Mouse (Mus musculus): ENCODE measurements around the gene Tmem100. TPM values are rescaled to one million over a fixed set of nuclear protein-coding genes. Genes with fewer than 3 reads are reported as not detected.
A peak's percentile ranks its signal among the peaks of the same experiment; 100 is the strongest.

Tmem100 gene
- not detected for total RNA-seq (2018; cell fraction: chromatin; rRNA removed)
- total RNA-seq (2018; cell fraction: cytosol; rRNA removed) = under 1 TPM in 9 of 26 experiments, not detected in 17; 0.05 to 0.19 (median 0.10) TPM
- under 1 TPM in 1 of 26 experiments, not detected in 25; 0.42 TPM for total RNA-seq (2018; cell fraction: nucleus; rRNA removed)
- not detected in 3 replicates for polyA plus RNA-seq (2018)

GRCm38 (mm10) chr11:90029841-90030398 is at the start of gene Tmem100:
Gene Tmem100 (plus strand): TSS chr11:90030348.
- Histone ChIP-seq H3K79me2 (ENCODE audit: inconsistent target) (no peaks in the 10 kb centered on the region), H3K36me3 (ENCODE audit: inconsistent target) (no peaks in the 10 kb centered on the region), H3K4me3 (ENCODE audit: inconsistent target) (peak within 1 kb of the TSS; percentile 36), H3K27ac (peak within 1 kb of the TSS; percentile 21)
- WGBS (ENCODE audit: missing documents) = 22% methylated on average over 12 of the region's 13 CpGs

- Histone ChIP-seq H3K4me3 (ENCODE audit: inconsistent target) (no peak overlapping the region), H3K27ac (no peak overlapping the region), H3K79me2 (ENCODE audit: inconsistent target) (no peaks in the 10 kb centered on the region), H3K36me3 (ENCODE audit: inconsistent target) (no peaks in the 10 kb centered on the region)
- 81% methylated on average over 2 of the region's 2 CpGs for WGBS (ENCODE audit: missing documents)
Measured at GRCm38 (mm10) chr11:89982918-89983317, 47.2 kb upstream of the Tmem100 start.

- H3K36me3 ChIP-seq (ENCODE audit: inconsistent target) = no peaks in the 10 kb centered on the region
- 93% methylated on average over 5 of the region's 5 CpGs for WGBS (ENCODE audit: missing documents)
- no peak overlapping the region for H3K4me3 ChIP-seq (ENCODE audit: inconsistent target)
- no peaks in the 10 kb centered on the region for H3K79me2 ChIP-seq (ENCODE audit: inconsistent target)
- H3K27ac ChIP-seq = peak overlapping the region; percentile 93
Measured at GRCm38 (mm10) chr11:89984436-89984835, 45.7 kb upstream of the Tmem100 start.

- Histone ChIP-seq H3K36me3 (ENCODE audit: inconsistent target) (no peaks in the 10 kb centered on the region), H3K27ac (peak overlapping the region; percentile 93), H3K79me2 (ENCODE audit: inconsistent target) (no peaks in the 10 kb centered on the region), H3K4me3 (ENCODE audit: inconsistent target) (no peak overlapping the region)
- 58% methylated on average over 10 of the region's 10 CpGs for WGBS (ENCODE audit: missing documents)
Measured at GRCm38 (mm10) chr11:89985200-89986187, 44.7 kb upstream of the Tmem100 start.

GRCm38 (mm10) chr11:89986516-89986915 is 43.6 kb upstream of the Tmem100 start:
- WGBS (ENCODE audit: missing documents) = 98% methylated on average over 8 of the region's 8 CpGs
- no peaks in the 10 kb centered on the region for H3K36me3 ChIP-seq (ENCODE audit: inconsistent target)
- H3K79me2 ChIP-seq (ENCODE audit: inconsistent target) = no peaks in the 10 kb centered on the region
- no peak overlapping the region; the same call in 1 of the 2 replicates for H3K27ac ChIP-seq
- no peak overlapping the region for H3K4me3 ChIP-seq (ENCODE audit: inconsistent target)

- Histone ChIP-seq H3K79me2 (ENCODE audit: inconsistent target) (no peaks in the 10 kb centered on the region), H3K36me3 (ENCODE audit: inconsistent target) (no peaks in the 10 kb centered on the region), H3K27ac (no peak overlapping the region), H3K4me3 (ENCODE audit: inconsistent target) (no peak overlapping the region)
- 41% methylated on average over 8 of the region's 8 CpGs for WGBS (ENCODE audit: missing documents)
Measured at GRCm38 (mm10) chr11:89988936-89989589, 41.1 kb upstream of the Tmem100 start.

- H3K27ac ChIP-seq = no peak overlapping the region
Measured at GRCm38 (mm10) chr11:89991661-89992060, 38.5 kb upstream of the Tmem100 start.

GRCm38 (mm10) chr11:89994706-89995105 is 35.4 kb upstream of the Tmem100 start:
- WGBS (ENCODE audit: missing documents) = 91% methylated on average over 2 of the region's 2 CpGs
- no peaks in the 10 kb centered on the region for H3K79me2 ChIP-seq (ENCODE audit: inconsistent target)
- H3K36me3 ChIP-seq (ENCODE audit: inconsistent target) = no peaks in the 10 kb centered on the region
- no peak overlapping the region for H3K4me3 ChIP-seq (ENCODE audit: inconsistent target)
- no peak overlapping the region for H3K27ac ChIP-seq

More at GRCm38 (mm10) chr11:89991661-89992060, 38.5 kb upstream of the Tmem100 start:
- no peaks in the 10 kb centered on the region for H3K36me3 ChIP-seq (ENCODE audit: inconsistent target)
- H3K4me3 ChIP-seq (ENCODE audit: inconsistent target) = no peak overlapping the region
- no peaks in the 10 kb centered on the region for H3K79me2 ChIP-seq (ENCODE audit: inconsistent target)

- no peaks in the 10 kb centered on the region for H3K36me3 ChIP-seq (ENCODE audit: inconsistent target)
- no peak overlapping the region for H3K27ac ChIP-seq
- peaks cover 6% of the 10 kb centered on the region; the same call in 1 of the 2 replicates for H3K79me2 ChIP-seq (ENCODE audit: inconsistent target)
- H3K4me3 ChIP-seq (ENCODE audit: inconsistent target) = no peak overlapping the region
- 94% methylated on average over 5 of the region's 5 CpGs for WGBS (ENCODE audit: missing documents)
Measured at GRCm38 (mm10) chr11:89995596-89995995, 34.6 kb upstream of the Tmem100 start.

GRCm38 (mm10) chr11:89996406-89996805 is 33.7 kb upstream of the Tmem100 start:
- Histone ChIP-seq H3K4me3 (ENCODE audit: inconsistent target) (no peak overlapping the region), H3K79me2 (ENCODE audit: inconsistent target) (peaks cover 14% of the 10 kb centered on the region; the same call in 1 of the 2 replicates), H3K27ac (no peak overlapping the region), H3K36me3 (ENCODE audit: inconsistent target) (no peaks in the 10 kb centered on the region)
- WGBS (ENCODE audit: missing documents) = 89% methylated on average over 4 of the region's 4 CpGs

- Histone ChIP-seq H3K79me2 (ENCODE audit: inconsistent target) (peaks cover 18% of the 10 kb centered on the region; the same call in 1 of the 2 replicates), H3K36me3 (ENCODE audit: inconsistent target) (no peaks in the 10 kb centered on the region), H3K27ac (no peak overlapping the region), H3K4me3 (ENCODE audit: inconsistent target) (no peak overlapping the region)
- WGBS (ENCODE audit: missing documents) = 93% methylated on average over 7 of the region's 7 CpGs
Measured at GRCm38 (mm10) chr11:89996856-89997255, 33.3 kb upstream of the Tmem100 start.

GRCm38 (mm10) chr11:89998996-89999770 is 31.0 kb upstream of the Tmem100 start:
- Histone ChIP-seq H3K27ac (no peak overlapping the region), H3K36me3 (ENCODE audit: inconsistent target) (no peaks in the 10 kb centered on the region), H3K4me3 (ENCODE audit: inconsistent target) (no peak overlapping the region), H3K79me2 (ENCODE audit: inconsistent target) (peaks cover 21% of the 10 kb centered on the region; the same call in 1 of the 2 replicates)
- WGBS (ENCODE audit: missing documents) = 95% methylated on average over 18 of the region's 18 CpGs

GRCm38 (mm10) chr11:90000666-90001065 is 29.5 kb upstream of the Tmem100 start:
- Histone ChIP-seq H3K36me3 (ENCODE audit: inconsistent target) (no peaks in the 10 kb centered on the region), H3K4me3 (ENCODE audit: inconsistent target) (no peak overlapping the region), H3K79me2 (ENCODE audit: inconsistent target) (peaks cover 21% of the 10 kb centered on the region; the same call in 1 of the 2 replicates), H3K27ac (no peak overlapping the region)
- 99% methylated on average over 4 of the region's 4 CpGs for WGBS (ENCODE audit: missing documents)

Measured in macrophage (primary cell).